Mouse (Mus musculus): ENCODE results near the gene Ttc24.

DNA sequence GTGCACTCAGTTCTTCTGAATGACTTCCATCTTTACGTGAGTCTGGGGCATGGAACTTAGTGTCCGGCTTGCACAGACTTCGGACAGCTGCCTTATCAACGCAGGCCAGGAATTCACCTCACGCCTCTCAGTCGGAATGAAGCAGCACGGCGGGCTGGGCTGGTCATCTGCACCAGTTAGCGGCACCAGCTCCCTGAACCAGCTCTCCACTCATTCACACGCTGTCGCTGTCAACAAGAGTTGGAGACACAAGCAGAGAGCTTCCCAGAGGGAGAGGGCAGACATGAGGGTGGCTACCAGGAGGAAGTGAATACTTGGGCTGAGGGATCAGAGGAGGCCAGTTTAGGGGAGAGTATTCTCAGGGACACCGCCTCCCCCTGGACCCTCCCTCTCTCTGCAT is 36.3 kb upstream of the Ttc24 start:
- no peak for TF ChIP-seq CTCF (IDR thresholded peaks at IDR 0.05; ENCODE audit: control insufficient read depth, insufficient read depth, insufficient replicate concordance, low read depth, low read length)
- TF ChIP-seq POLR2A (IDR thresholded peaks at IDR 0.05; ENCODE audit: control insufficient read depth, low read depth, low read length), result no peak
